Mouse (Mus musculus) lung, postnatal 0 days (tissue): ENCODE results near the gene Zfp704.

Source experiments
- CTCF ChIP-seq: IDR thresholded peaks from 2 replicates; pipeline ENCODE4 v1.5.1; 2016; ENCODE audit warnings: antibody characterized with exemption, mild to moderate bottlenecking
- EP300 ChIP-seq: IDR thresholded peaks from 2 replicates; pipeline ENCODE4 v1.6.1; 2016; ENCODE audit warnings: antibody characterized with exemption, mild to moderate bottlenecking, control low read depth

GRCm38 (mm10) chr3:9440466-9440865 is 169.4 kb downstream of the Zfp704 start:
- TF ChIP-seq CTCF (no peak), EP300 (no peak)
